Mouse (Mus musculus) forebrain, embryonic 11.5 days (tissue): ENCODE data around the gene Stx17. TPM values are rescaled to one million over a fixed set of nuclear protein-coding genes. Genes with fewer than 3 reads are reported as not detected.

Experiments used
- ATAC-seq: fragments of 200-750 bp; cut with Nextera tagmentation; replicated peaks from 2 replicates; pipeline ENCODE4 v1.8.0; 2017; ENCODE audit warnings: moderate TSS enrichment; ENCODE audit not compliant: low FRiP score
- DNase-seq: peaks from one replicate; pipeline ENCODE4 v3.0.0-alpha.2; 2017; ENCODE audit warnings: low spot score
- H3K27ac ChIP-seq: fragments of 300-500 bp; sonication (generic); 2 replicates; pipeline ENCODE4 v1.5.1; 2014; ENCODE audit warnings: low read depth, low read length
- H3K27me3 ChIP-seq: fragments of 300-500 bp; sonication (generic); 2 replicates; pipeline ENCODE4 v1.6.1; 2014; ENCODE audit warnings: mild to moderate bottlenecking, low read length, mixed read lengths; ENCODE audit not compliant: control insufficient read depth, insufficient read depth
- H3K36me3 ChIP-seq: fragments of 300-500 bp; sonication (generic); 2 replicates; pipeline ENCODE4 v1.6.1; 2014; ENCODE audit warnings: mild to moderate bottlenecking, low read length, moderate library complexity, mixed read lengths; ENCODE audit not compliant: control insufficient read depth, insufficient read depth
- H3K4me1 ChIP-seq: fragments of 300-500 bp; sonication (generic); replicated peaks from 2 replicates; pipeline ENCODE4 v1.6.1; 2014; ENCODE audit warnings: low read length, mixed read lengths; ENCODE audit not compliant: control insufficient read depth, insufficient read depth
- H3K4me2 ChIP-seq: fragments of 300-500 bp; sonication (generic); 2 replicates; pipeline ENCODE4 v1.6.1; 2014; ENCODE audit warnings: low read depth, mild to moderate bottlenecking, low read length, moderate library complexity, mixed read lengths; ENCODE audit not compliant: severe bottlenecking
- H3K4me3 ChIP-seq: fragments of 300-500 bp; sonication (generic); 2 replicates; pipeline ENCODE4 v1.5.1; 2014; ENCODE audit warnings: low read depth, low read length
- H3K9ac ChIP-seq: fragments of 300-500 bp; sonication (generic); 2 replicates; pipeline ENCODE4 v1.6.1; 2014; ENCODE audit warnings: low read length
- H3K9me3 ChIP-seq: fragments of 300-500 bp; sonication (generic); 2 replicates; pipeline ENCODE4 v1.6.1; 2016; ENCODE audit warnings: low read length, mixed read lengths; ENCODE audit not compliant: control insufficient read depth
- WGBS: fragments of 180-500 bp; shearing (Covaris S2); extraction: QIAGEN DNeasy Blood & Tissue Kit; methylation state at CpG from one replicate; pipeline ENCODE4 v1.1.7; 2014; 5-methylcytosine and 5-hydroxymethylcytosine counted together
- polyA plus RNA-seq: library from polyadenylated mRNA; unstranded; fragments of >200 nt; fragmentation: Nextera tagmentation; extraction: Ambion mirVana; gene quantifications from 2 replicates; pipeline ENCODE4 v1.2.1, GENCODE M21; 2014

Stx17 gene
- polyA plus RNA-seq, 1 experiment from 2014 or later, result 29.9 TPM

DNA sequence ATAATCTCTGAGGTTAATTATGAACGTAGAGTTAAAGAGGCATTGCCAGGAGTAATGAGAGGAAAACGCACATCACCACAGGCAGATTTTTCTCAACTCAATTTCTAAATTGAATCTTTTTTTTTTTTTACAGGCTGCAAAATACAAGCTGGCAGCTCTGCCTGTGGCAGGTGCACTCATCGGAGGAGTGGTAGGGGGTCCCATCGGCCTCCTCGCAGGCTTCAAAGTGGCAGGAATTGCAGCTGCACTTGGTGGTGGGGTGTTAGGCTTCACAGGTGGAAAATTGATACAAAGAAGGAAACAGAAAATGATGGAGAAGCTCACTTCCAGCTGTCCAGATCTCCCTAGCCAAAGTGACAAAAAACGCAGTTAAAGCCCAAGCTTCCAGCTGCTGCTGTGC, 56.7 kb downstream of the Stx17 start:
- no peaks in the 10 kb centered on the region for H3K36me3 ChIP-seq
- H3K27ac ChIP-seq, result no peak overlapping the region
- no peaks in the 10 kb centered on the region for H3K27me3 ChIP-seq
- H3K4me1 ChIP-seq, result peaks cover 3% of the 10 kb centered on the region; the same call in 1 of the 2 replicates
- H3K4me3 ChIP-seq, result no peak overlapping the region
- no peak overlapping the region for H3K9ac ChIP-seq
- 63% methylated on average over 6 of the region's 6 CpGs for WGBS
- DNase-seq (no peak), ATAC-seq (no peak)
- H3K9me3 ChIP-seq, result no peaks in the 10 kb centered on the region
- no peak overlapping the region for H3K4me2 ChIP-seq

DNA sequence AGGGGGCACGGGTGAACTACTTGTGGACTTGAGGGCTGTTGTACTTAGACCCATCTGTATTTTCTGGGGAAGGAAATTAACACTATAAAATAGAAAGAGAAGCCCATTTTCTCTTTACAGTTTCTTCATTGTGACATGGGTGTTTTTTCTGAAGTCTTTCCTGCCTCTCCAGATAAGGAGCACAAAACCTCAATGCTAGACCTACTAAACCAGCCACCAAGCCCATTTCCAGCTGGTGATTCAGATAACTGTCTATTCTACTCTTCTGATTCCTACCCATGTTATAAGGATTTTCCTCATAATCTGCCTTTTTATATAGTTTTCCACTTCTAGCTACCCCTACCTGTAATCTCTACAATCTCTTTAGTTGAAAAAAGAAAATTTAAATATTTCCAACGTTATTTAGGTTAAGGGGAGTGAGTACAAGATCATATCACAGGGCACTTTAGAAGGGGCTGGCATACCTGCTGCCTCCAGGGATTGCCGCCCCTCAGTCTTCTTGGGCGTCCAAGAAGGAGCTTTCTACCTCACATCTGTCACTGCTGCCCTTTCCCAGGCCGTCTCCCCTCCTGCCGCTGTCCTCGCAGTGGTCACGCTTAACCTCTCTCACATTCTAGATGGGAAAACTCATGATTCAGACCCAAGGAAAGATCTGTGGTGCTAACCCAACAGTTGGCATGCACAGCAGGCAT, 57.5 kb downstream of the Stx17 start:
- Histone ChIP-seq H3K4me2 (no peak overlapping the region), H3K9me3 (no peaks in the 10 kb centered on the region), H3K27ac (no peak overlapping the region), H3K27me3 (no peaks in the 10 kb centered on the region), H3K4me1 (peaks cover 3% of the 10 kb centered on the region; the same call in 1 of the 2 replicates), H3K9ac (no peak overlapping the region), H3K4me3 (no peak overlapping the region), H3K36me3 (no peaks in the 10 kb centered on the region)
- no peak for DNase-seq
- 87% methylated on average over 8 of the region's 8 CpGs for WGBS
- ATAC-seq, result no peak

DNA sequence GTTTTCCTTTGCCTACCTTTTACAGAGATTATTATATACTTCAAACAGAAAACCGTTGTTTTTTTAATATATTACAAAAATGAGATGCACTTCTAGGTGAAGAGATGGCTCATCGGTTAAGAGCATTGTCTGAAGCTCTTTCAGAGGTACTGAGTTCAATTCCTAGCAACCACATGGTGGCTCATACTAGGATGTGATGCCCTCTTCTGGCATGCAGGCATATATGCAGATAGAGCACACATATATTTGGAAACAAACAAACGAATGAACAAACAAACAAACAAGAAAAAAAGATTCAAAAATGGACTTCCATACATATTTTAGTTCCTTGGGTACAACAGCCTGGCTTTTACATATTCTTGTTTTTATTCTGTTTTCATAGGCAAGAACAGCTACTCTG, 73.2 kb downstream of the Stx17 start:
- 92% methylated on average over 3 of the region's 3 CpGs for WGBS
- Histone ChIP-seq H3K27ac (no peak overlapping the region), H3K4me1 (no peaks in the 10 kb centered on the region), H3K9me3 (no peaks in the 10 kb centered on the region), H3K27me3 (no peaks in the 10 kb centered on the region), H3K36me3 (no peaks in the 10 kb centered on the region), H3K9ac (no peak overlapping the region), H3K4me2 (no peak overlapping the region), H3K4me3 (no peak overlapping the region)
- DNase-seq (no peak), ATAC-seq (no peak)

DNA sequence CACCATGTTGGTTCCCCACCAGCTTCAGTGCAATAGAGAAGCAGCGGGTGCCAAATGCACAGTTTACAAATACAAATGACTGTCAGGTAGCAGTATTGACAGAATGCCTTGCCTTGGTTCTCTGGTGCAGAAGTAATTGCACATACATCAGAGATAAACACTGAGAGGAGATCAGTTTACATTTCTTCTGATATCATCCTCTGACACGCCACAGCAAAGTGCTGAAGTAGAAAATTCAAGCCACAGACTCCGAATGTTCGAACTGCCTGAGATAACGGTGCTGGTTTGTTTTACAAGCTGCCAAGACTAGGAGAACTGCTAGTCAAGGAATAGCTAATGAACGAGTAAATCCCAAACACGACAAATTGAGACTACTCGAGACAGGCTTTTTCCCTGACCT, 73.7 kb downstream of the Stx17 start:
- 89% methylated on average over 8 of the region's 8 CpGs for WGBS
- no peaks in the 10 kb centered on the region for H3K9me3 ChIP-seq
- H3K36me3 ChIP-seq, result no peaks in the 10 kb centered on the region
- H3K4me3 ChIP-seq, result no peak overlapping the region
- ATAC-seq (no peak), DNase-seq (no peak)
- no peak overlapping the region for H3K9ac ChIP-seq
- no peak overlapping the region for H3K27ac ChIP-seq
- no peaks in the 10 kb centered on the region for H3K27me3 ChIP-seq
- no peaks in the 10 kb centered on the region for H3K4me1 ChIP-seq
- H3K4me2 ChIP-seq, result no peak overlapping the region

DNA sequence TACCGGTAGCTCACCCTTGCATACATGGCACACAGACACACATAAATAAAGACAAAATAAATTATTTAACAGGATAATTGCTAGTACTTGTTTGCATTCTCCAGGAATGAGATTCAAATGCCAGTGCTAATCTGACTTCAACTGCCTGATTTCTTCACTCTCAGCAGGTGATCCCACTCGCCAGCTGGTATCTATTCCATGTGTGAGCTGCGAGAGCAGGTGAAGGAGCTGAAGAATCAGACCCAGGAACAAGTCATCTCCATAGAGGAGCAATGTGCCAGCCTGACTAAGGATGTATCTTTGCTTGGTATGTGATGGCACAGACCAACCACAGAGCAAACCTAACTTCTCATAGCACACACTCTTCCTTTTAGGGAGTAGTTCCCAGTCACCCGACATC, 78.8 kb downstream of the Stx17 start:
- Histone ChIP-seq H3K4me1 (no peaks in the 10 kb centered on the region), H3K4me2 (no peak overlapping the region), H3K4me3 (no peak overlapping the region), H3K9me3 (no peaks in the 10 kb centered on the region), H3K36me3 (no peaks in the 10 kb centered on the region), H3K27ac (no peak overlapping the region), H3K9ac (no peak overlapping the region), H3K27me3 (no peaks in the 10 kb centered on the region)
- ATAC-seq (no peak), DNase-seq (no peak)
- WGBS, result 84% methylated on average over 4 of the region's 4 CpGs

DNA sequence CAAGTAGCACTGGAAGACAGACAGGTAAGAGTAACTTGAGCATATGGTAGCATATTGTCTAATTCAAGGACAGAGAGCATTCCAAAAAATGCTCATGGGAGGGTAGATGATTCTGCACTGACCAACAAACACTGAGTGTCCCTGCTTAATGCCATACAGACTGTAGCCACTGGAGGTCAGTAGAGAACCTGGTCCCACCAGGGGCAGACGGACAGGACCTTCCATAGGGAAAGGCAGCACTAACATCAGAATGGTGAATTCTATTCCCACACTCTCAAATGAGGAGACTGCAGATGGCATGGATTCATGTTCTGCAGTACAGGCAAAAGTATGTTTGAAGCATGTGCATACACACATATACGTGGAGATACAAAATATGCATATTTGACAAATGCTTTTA, 100.5 kb downstream of the Stx17 start:
- Histone ChIP-seq H3K4me2 (no peak overlapping the region), H3K27ac (no peak overlapping the region), H3K4me1 (no peaks in the 10 kb centered on the region), H3K4me3 (no peak overlapping the region), H3K27me3 (no peaks in the 10 kb centered on the region), H3K9me3 (no peaks in the 10 kb centered on the region), H3K9ac (no peak overlapping the region), H3K36me3 (no peaks in the 10 kb centered on the region)
- 0 out of 2 replicates have a peak, but pooled peaks have one; percentile 66 for ATAC-seq
- DNase-seq, result peak; percentile 73
- WGBS, result 18% methylated on average over 2 of the region's 2 CpGs

DNA sequence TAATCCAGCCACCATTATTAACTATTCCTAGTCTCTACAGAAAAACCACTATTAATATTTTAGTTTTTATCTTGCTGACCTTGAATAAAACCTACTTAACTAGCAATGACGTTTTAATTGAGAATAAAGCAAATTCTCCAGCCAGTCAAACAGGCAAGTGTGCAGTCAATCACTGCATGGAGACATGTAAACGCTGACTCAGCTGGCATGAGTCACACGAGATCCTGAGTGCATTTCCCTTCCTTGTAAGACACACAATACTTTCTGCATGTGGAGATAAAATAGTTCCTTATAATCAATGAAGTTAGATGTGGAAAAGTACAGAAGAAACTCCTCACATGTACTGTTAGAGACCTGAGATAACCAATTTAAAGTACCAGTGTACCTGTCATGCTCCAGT, 100.9 kb downstream of the Stx17 start:
- 60% methylated on average over 3 of the region's 3 CpGs for WGBS

DNA sequence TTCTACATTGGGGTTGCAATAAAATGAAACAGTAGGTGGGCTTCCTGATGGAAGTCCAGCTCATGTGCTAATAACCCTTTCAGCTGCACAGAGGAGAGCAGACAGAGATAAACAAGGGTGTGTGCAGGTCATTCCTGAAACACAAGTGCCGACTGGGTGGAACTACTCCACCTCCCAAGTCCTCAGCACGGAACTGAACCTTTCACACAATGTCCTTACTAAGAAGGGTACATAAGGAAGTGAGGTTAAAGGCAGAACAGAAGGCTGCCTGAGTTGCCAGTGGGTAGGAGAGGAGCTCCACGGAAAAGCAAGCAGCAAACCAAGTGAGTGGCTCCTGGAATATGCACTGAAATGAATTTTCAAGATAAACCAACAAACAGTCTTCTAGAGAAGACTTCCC, 102.1 kb downstream of the Stx17 start:
- 71% methylated on average over 3 of the region's 3 CpGs for WGBS
- Histone ChIP-seq H3K36me3 (no peaks in the 10 kb centered on the region), H3K4me1 (no peaks in the 10 kb centered on the region), H3K27ac (no peak overlapping the region), H3K9ac (no peak overlapping the region), H3K9me3 (no peaks in the 10 kb centered on the region), H3K4me3 (no peak overlapping the region), H3K27me3 (no peaks in the 10 kb centered on the region), H3K4me2 (no peak overlapping the region)
- ATAC-seq, result no peak
- DNase-seq, result no peak

More for the DNA sequence above, 100.9 kb downstream of the Stx17 start:
- H3K27me3 ChIP-seq, result no peaks in the 10 kb centered on the region
- H3K4me1 ChIP-seq, result no peaks in the 10 kb centered on the region
- H3K4me3 ChIP-seq, result no peak overlapping the region
- H3K4me2 ChIP-seq, result no peak overlapping the region
- H3K36me3 ChIP-seq, result no peaks in the 10 kb centered on the region
- ATAC-seq (no peak), DNase-seq (no peak)
- no peaks in the 10 kb centered on the region for H3K9me3 ChIP-seq
- no peak overlapping the region for H3K9ac ChIP-seq
- H3K27ac ChIP-seq, result no peak overlapping the region
